ENCODE assay signal across 7 mouse cellular contexts in genomic region chr13:99352758-99353489, GRCm38 (mm10). TPM values are rescaled to one million over a fixed set of nuclear protein-coding genes. Genes with fewer than 3 reads are reported as not detected.
DNase-seq lines count a peak whose midpoint lies in the region; ATAC-seq lines count a peak whose summit lies in the region.

No protein-coding gene starts in this region.

- no peak overlapping the region for H3K27ac ChIP-seq in embryonic facial prominence, embryonic 11.5 days (replicated peaks; ENCODE audit: low read depth, low read length)
- H3K27ac ChIP-seq in limb, embryonic 10.5 days: peak overlapping the region; percentile 86
- H3K27ac ChIP-seq in midbrain, embryonic 13.5 days: peak overlapping the region; percentile 75; the same call in 1 of the 2 replicates

- H3K4me3 ChIP-seq in embryonic facial prominence, embryonic 11.5 days (ENCODE audit: low read depth, low read length): peak overlapping the region; percentile 26
- peak overlapping the region; percentile 52 for H3K4me3 ChIP-seq in limb, embryonic 10.5 days
- peak overlapping the region; percentile 46 for H3K4me3 ChIP-seq in midbrain, embryonic 13.5 days (replicated peaks)

- peak overlapping the region; percentile 52 for H3K9ac ChIP-seq in embryonic facial prominence, embryonic 11.5 days (replicated peaks; ENCODE audit: low read length)
- H3K9ac ChIP-seq in midbrain, embryonic 13.5 days (replicated peaks): peak overlapping the region; percentile 59; the same call in 1 of the 2 replicates

- 13% methylated on average over 28 of the region's 28 CpGs for WGBS in embryonic facial prominence, embryonic 11.5 days
- WGBS in limb, embryonic 10.5 days: 12% methylated on average over 28 of the region's 28 CpGs
- WGBS in midbrain, embryonic 13.5 days: 12% methylated on average over 28 of the region's 28 CpGs

- peak; percentile 99 for ATAC-seq in embryonic facial prominence, embryonic 11.5 days (replicated peaks; ENCODE audit: insufficient number of reproducible peaks, low FRiP score, low TSS enrichment, low read depth)
- ATAC-seq in granulocyte monocyte progenitor cell, adult 5-6 weeks (replicated peaks; ENCODE audit: poor library complexity, severe bottlenecking): peak; percentile 100
- peak; percentile 100 for ATAC-seq in midbrain, embryonic 13.5 days

- H3K9me3 ChIP-seq in embryonic facial prominence, embryonic 11.5 days (replicated peaks; ENCODE audit: control insufficient read depth, low read length): no peaks in the 10 kb centered on the region
- H3K9me3 ChIP-seq in limb, embryonic 10.5 days (replicated peaks): no peaks in the 10 kb centered on the region
- H3K9me3 ChIP-seq in midbrain, embryonic 13.5 days: no peaks in the 10 kb centered on the region

- no peaks in the 10 kb centered on the region for H3K36me3 ChIP-seq in embryonic facial prominence, embryonic 11.5 days (replicated peaks; ENCODE audit: control insufficient read depth, insufficient read depth, low read depth, low read length)
- H3K36me3 ChIP-seq in limb, embryonic 10.5 days: peaks cover 59% of the 10 kb centered on the region
- H3K36me3 ChIP-seq in midbrain, embryonic 13.5 days: peaks cover 22% of the 10 kb centered on the region

- peak overlapping the region; percentile 32 for H3K4me2 ChIP-seq in embryonic facial prominence, embryonic 11.5 days (ENCODE audit: low read depth, low read length)
- H3K4me2 ChIP-seq in midbrain, embryonic 13.5 days (replicated peaks): peak overlapping the region; percentile 60

- DNase-seq in adrenal gland, postnatal 14 days: peak; percentile 97
- DNase-seq in embryonic facial prominence, embryonic 11.5 days (ENCODE audit: low spot score): peak; percentile 98
- DNase-seq in kidney, adult 11 months: peak; percentile 98
- DNase-seq in limb, embryonic 10.5 days (ENCODE audit: low spot score): peak; percentile 92
- DNase-seq in spleen, adult 12 weeks (ENCODE audit: low spot score): peak; percentile 87

- H3K27me3 ChIP-seq in embryonic facial prominence, embryonic 11.5 days (ENCODE audit: control insufficient read depth, insufficient read depth, low read length): no peaks in the 10 kb centered on the region
- no peaks in the 10 kb centered on the region for H3K27me3 ChIP-seq in limb, embryonic 10.5 days (ENCODE audit: low read depth, poor library complexity, severe bottlenecking)
- H3K27me3 ChIP-seq in midbrain, embryonic 13.5 days: no peaks in the 10 kb centered on the region

- H3K4me1 ChIP-seq in embryonic facial prominence, embryonic 11.5 days (ENCODE audit: control insufficient read depth, insufficient read depth, low read length): no peaks in the 10 kb centered on the region
- peaks cover 17% of the 10 kb centered on the region for H3K4me1 ChIP-seq in limb, embryonic 10.5 days
- peaks cover 6% of the 10 kb centered on the region; the same call in 1 of the 2 replicates for H3K4me1 ChIP-seq in midbrain, embryonic 13.5 days (replicated peaks)

RNA-seq across cellular contexts. Expression of gene Mrps27, which starts 8.3 kb away (rescaled TPM):
- 52.0 and 54.7 TPM in 2 replicates for total RNA-seq in adrenal gland, postnatal 14 days (2021)
- 68.3 and 73.4 TPM in 2 replicates for polyA plus RNA-seq in embryonic facial prominence, embryonic 11.5 days (2014; fragmentation: Nextera tagmentation; extraction: Ambion mirVana)
- total RNA-seq in granulocyte monocyte progenitor cell, adult 5-6 weeks (2014; fragmentation: Nextera tagmentation): 25.2 and 33.8 TPM in 2 replicates
- 22.0 and 25.1 TPM in 2 replicates for total RNA-seq in granulocyte monocyte progenitor cell, adult 5-6 weeks (2017)
- 85.4 and 97.4 TPM in 2 replicates for polyA plus RNA-seq in limb, embryonic 10.5 days (2016; fragmentation: Nextera tagmentation; extraction: Ambion mirVana)
- 39.5 and 40.4 TPM in 2 replicates for polyA plus RNA-seq in midbrain, embryonic 13.5 days (2015; fragmentation: Nextera tagmentation; extraction: Ambion mirVana)

RNA-seq across cellular contexts. Expression of gene Ptcd2, which starts 8.4 kb away (rescaled TPM):
- 35.2 and 43.1 TPM in 2 replicates for total RNA-seq in adrenal gland, postnatal 14 days (2021)
- polyA plus RNA-seq in embryonic facial prominence, embryonic 11.5 days (2014; fragmentation: Nextera tagmentation; extraction: Ambion mirVana): 59.1 and 65.1 TPM in 2 replicates
- 49.8 and 58.1 TPM in 2 replicates for total RNA-seq in granulocyte monocyte progenitor cell, adult 5-6 weeks (2014; fragmentation: Nextera tagmentation)
- 55.8 and 65.4 TPM in 2 replicates for total RNA-seq in granulocyte monocyte progenitor cell, adult 5-6 weeks (2017)
- polyA plus RNA-seq in limb, embryonic 10.5 days (2016; fragmentation: Nextera tagmentation; extraction: Ambion mirVana): 57.3 and 59.1 TPM in 2 replicates
- polyA plus RNA-seq in midbrain, embryonic 13.5 days (2015; fragmentation: Nextera tagmentation; extraction: Ambion mirVana): 50.2 and 52.8 TPM in 2 replicates
